Mouse (Mus musculus) liver, embryonic 13.5 days (tissue): Measurements from ENCODE around the gene Smc1b. TPM values are rescaled to one million over a fixed set of nuclear protein-coding genes. Genes with fewer than 3 reads are reported as not detected.
"Not testable (repeated sequence)": the region's sequence is repeated elsewhere in the genome, so short reads cannot be mapped to it uniquely, and the experiment has no call there.

ENCODE experiments used
- ATAC-seq: fragments of 200-750 bp; cut with Nextera tagmentation; 2 replicates; pipeline ENCODE4 v1.8.0; 2017; ENCODE audit warnings: low read depth, mild to moderate bottlenecking, moderate number of reproducible peaks, moderate library complexity
- DNase-seq: peaks from one replicate; pipeline ENCODE4 v3.0.0; 2022
- H3K27ac ChIP-seq: fragments of 300-500 bp; sonication (generic); 2 replicates; pipeline ENCODE4 v1.5.1; 2015; ENCODE audit warnings: moderate library complexity, mild to moderate bottlenecking, inconsistent platforms
- H3K27me3 ChIP-seq: fragments of 300-500 bp; sonication (generic); 2 replicates; pipeline ENCODE4 v1.6.1; 2015; ENCODE audit warnings: mild to moderate bottlenecking, inconsistent platforms
- H3K36me3 ChIP-seq: fragments of 300-500 bp; sonication (generic); 2 replicates; pipeline ENCODE4 v1.6.1; 2015; ENCODE audit warnings: mild to moderate bottlenecking, inconsistent platforms
- H3K4me1 ChIP-seq: fragments of 300-500 bp; sonication (generic); replicated peaks from 2 replicates; pipeline ENCODE4 v1.6.1; 2015; ENCODE audit warnings: inconsistent platforms
- H3K4me2 ChIP-seq: fragments of 300-500 bp; sonication (generic); 2 replicates; pipeline ENCODE4 v1.6.1; 2015; ENCODE audit warnings: inconsistent platforms, mild to moderate bottlenecking, moderate library complexity
- H3K4me3 ChIP-seq: fragments of 300-500 bp; sonication (generic); replicated peaks from 2 replicates; pipeline ENCODE4 v1.5.1; 2015; ENCODE audit warnings: mild to moderate bottlenecking, inconsistent platforms
- H3K9ac ChIP-seq: fragments of 300-500 bp; sonication (generic); 2 replicates; pipeline ENCODE4 v1.6.1; 2015; ENCODE audit warnings: mild to moderate bottlenecking, inconsistent platforms
- H3K9me3 ChIP-seq: fragments of 300-500 bp; sonication (generic); replicated peaks from 2 replicates; pipeline ENCODE4 v1.6.1; 2016; ENCODE audit warnings: inconsistent platforms
- WGBS: fragments of 180-500 bp; shearing (Covaris S2); methylation state at CpG from one replicate; pipeline ENCODE4 v1.1.7; 2015; ENCODE audit not compliant: insufficient replicate concordance; 5-methylcytosine and 5-hydroxymethylcytosine counted together
- polyA plus RNA-seq: library from polyadenylated mRNA; unstranded; fragments of >200 nt; fragmentation: Nextera tagmentation; extraction: Ambion mirVana; gene quantifications from 2 replicates; pipeline ENCODE4 v1.2.1, GENCODE M21; 2015

Gene Smc1b
- polyA plus RNA-seq, 1 experiment from 2014 or later, result 0.35 TPM

- no peak overlapping the region for H3K27ac ChIP-seq
- peaks cover 31% of the 10 kb centered on the region for H3K4me1 ChIP-seq
- H3K4me2 ChIP-seq, result no peak overlapping the region
- H3K27me3 ChIP-seq, result no peaks in the 10 kb centered on the region
- 30% methylated on average over 4 of the region's 4 CpGs for WGBS
- DNase-seq (no peak), ATAC-seq (0 out of 2 replicates have a peak, but pooled peaks have one; percentile 35)
- no peaks in the 10 kb centered on the region for H3K9me3 ChIP-seq
- H3K36me3 ChIP-seq, result peaks cover 10% of the 10 kb centered on the region; the same call in 1 of the 2 replicates
- no peak overlapping the region for H3K9ac ChIP-seq
- no peak overlapping the region for H3K4me3 ChIP-seq
Observed at GRCm38 (mm10) chr15:85042361-85042954, 89.3 kb downstream of the Smc1b start.

- ATAC-seq (no peak), DNase-seq (no peak)
- Histone ChIP-seq H3K9me3 (no peaks in the 10 kb centered on the region), H3K4me3 (no peak overlapping the region), H3K27ac (no peak overlapping the region), H3K36me3 (peaks cover 10% of the 10 kb centered on the region; the same call in 1 of the 2 replicates), H3K9ac (no peak overlapping the region), H3K4me2 (no peak overlapping the region), H3K27me3 (no peaks in the 10 kb centered on the region), H3K4me1 (peaks cover 36% of the 10 kb centered on the region)
- WGBS, result 75% methylated on average over 10 of the region's 10 CpGs
Observed at GRCm38 (mm10) chr15:85041546-85042225, 90.1 kb downstream of the Smc1b start.

- H3K27me3 ChIP-seq, result peaks cover 8% of the 10 kb centered on the region; the same call in 1 of the 2 replicates
- ATAC-seq (no peak), DNase-seq (no peak)
- no peaks in the 10 kb centered on the region for H3K36me3 ChIP-seq
- peak overlapping the region; percentile 84 for H3K9ac ChIP-seq
- no peaks in the 10 kb centered on the region for H3K9me3 ChIP-seq
- H3K4me3 ChIP-seq, result peak overlapping the region; percentile 78
- peak overlapping the region; percentile 91 for H3K4me2 ChIP-seq
- peak overlapping the region; percentile 47; the same call in 1 of the 2 replicates for H3K27ac ChIP-seq
- 4% methylated on average over 8 of the region's 8 CpGs for WGBS
- H3K4me1 ChIP-seq, result peaks cover 33% of the 10 kb centered on the region
Observed at GRCm38 (mm10) chr15:85037343-85037690, 94.4 kb downstream of the Smc1b start.

GRCm38 (mm10) chr15:85036566-85037342, 95.0 kb downstream of the Smc1b start:
- ATAC-seq (peak; percentile 96), DNase-seq (peak; percentile 93)
- H3K4me1 ChIP-seq, result peaks cover 29% of the 10 kb centered on the region
- peak overlapping the region; percentile 47; the same call in 1 of the 2 replicates for H3K27ac ChIP-seq
- no peaks in the 10 kb centered on the region for H3K36me3 ChIP-seq
- peak overlapping the region; percentile 91 for H3K4me2 ChIP-seq
- no peaks in the 10 kb centered on the region for H3K9me3 ChIP-seq
- peak overlapping the region; percentile 78 for H3K4me3 ChIP-seq
- peaks cover 8% of the 10 kb centered on the region; the same call in 1 of the 2 replicates for H3K27me3 ChIP-seq
- H3K9ac ChIP-seq, result peak overlapping the region; percentile 84
- under 1% methylated on average over 73 of the region's 75 CpGs for WGBS

GRCm38 (mm10) chr15:85033916-85034315, 97.8 kb downstream of the Smc1b start:
- H3K4me1 ChIP-seq, result peaks cover 22% of the 10 kb centered on the region
- not testable (repeated sequence) for H3K36me3 ChIP-seq, H3K9me3 ChIP-seq, H3K4me2 ChIP-seq, ATAC-seq, H3K9ac ChIP-seq, H3K27me3 ChIP-seq, H3K4me3 ChIP-seq, DNase-seq, H3K27ac ChIP-seq
- WGBS, result 37% methylated on average over 7 of the region's 7 CpGs

GRCm38 (mm10) chr15:85031866-85032265, 99.9 kb downstream of the Smc1b start:
- no peak overlapping the region for H3K27ac ChIP-seq
- no peaks in the 10 kb centered on the region for H3K36me3 ChIP-seq
- H3K9ac ChIP-seq, result no peak overlapping the region
- H3K27me3 ChIP-seq, result peaks cover 8% of the 10 kb centered on the region; the same call in 1 of the 2 replicates
- WGBS, result 65% methylated on average over 3 of the region's 3 CpGs
- no peak for ATAC-seq
- H3K4me2 ChIP-seq, result no peak overlapping the region
- H3K9me3 ChIP-seq, result no peaks in the 10 kb centered on the region
- no peak for DNase-seq
- H3K4me1 ChIP-seq, result peaks cover 9% of the 10 kb centered on the region
- no peak overlapping the region for H3K4me3 ChIP-seq

- not testable (repeated sequence) for H3K27ac ChIP-seq, ATAC-seq
- WGBS, result 25% methylated on average over 1 of the region's 1 CpGs
Observed at GRCm38 (mm10) chr15:85030643-85031042, 101.1 kb downstream of the Smc1b start.

GRCm38 (mm10) chr15:85028648-85029047, 103.1 kb downstream of the Smc1b start, which contains the start of gene Fam118a:
Fam118a (plus strand) TSS chr15:85028948.
- not testable (repeated sequence) for H3K27ac ChIP-seq, H3K4me2 ChIP-seq, H3K9me3 ChIP-seq, H3K36me3 ChIP-seq, H3K9ac ChIP-seq, H3K4me1 ChIP-seq, ATAC-seq, H3K4me3 ChIP-seq, DNase-seq, H3K27me3 ChIP-seq
- WGBS, result 30% methylated on average over 1 of the region's 1 CpGs

More at GRCm38 (mm10) chr15:85030643-85031042, 101.1 kb downstream of the Smc1b start:
- H3K9me3 ChIP-seq, H3K27me3 ChIP-seq, H3K4me3 ChIP-seq, H3K4me1 ChIP-seq, H3K9ac ChIP-seq, DNase-seq, H3K4me2 ChIP-seq, H3K36me3 ChIP-seq: not testable (repeated sequence)

- WGBS, result 58% methylated on average over 4 of the region's 4 CpGs
- ATAC-seq, result no peak
- no peaks in the 10 kb centered on the region for H3K27me3 ChIP-seq
- no peaks in the 10 kb centered on the region for H3K36me3 ChIP-seq
- no peak for DNase-seq
- no peak overlapping the region for H3K4me3 ChIP-seq
- no peak overlapping the region for H3K9ac ChIP-seq
- H3K9me3 ChIP-seq, result no peaks in the 10 kb centered on the region
- no peak overlapping the region for H3K27ac ChIP-seq
- no peaks in the 10 kb centered on the region for H3K4me1 ChIP-seq
- H3K4me2 ChIP-seq, result no peak overlapping the region
Observed at GRCm38 (mm10) chr15:85027740-85028139, 104.0 kb downstream of the Smc1b start.

GRCm38 (mm10) chr15:85026197-85026596, 105.6 kb downstream of the Smc1b start:
- DNase-seq (no peak), ATAC-seq (no peak)
- Histone ChIP-seq H3K27me3 (no peaks in the 10 kb centered on the region), H3K4me2 (no peak overlapping the region), H3K36me3 (no peaks in the 10 kb centered on the region), H3K4me3 (no peak overlapping the region), H3K9ac (no peak overlapping the region), H3K9me3 (no peaks in the 10 kb centered on the region), H3K4me1 (no peaks in the 10 kb centered on the region), H3K27ac (no peak overlapping the region)
- 57% methylated on average over 4 of the region's 4 CpGs for WGBS

- H3K36me3 ChIP-seq, result no peaks in the 10 kb centered on the region
- H3K9ac ChIP-seq, result no peak overlapping the region
- 57% methylated on average over 4 of the region's 4 CpGs for WGBS
- no peak overlapping the region for H3K4me3 ChIP-seq
- H3K4me1 ChIP-seq, result no peaks in the 10 kb centered on the region
- H3K27ac ChIP-seq, result no peak overlapping the region
- ATAC-seq (no peak), DNase-seq (no peak)
- no peak overlapping the region for H3K4me2 ChIP-seq
- H3K9me3 ChIP-seq, result no peaks in the 10 kb centered on the region
- H3K27me3 ChIP-seq, result peaks cover 11% of the 10 kb centered on the region; the same call in 1 of the 2 replicates
Observed at GRCm38 (mm10) chr15:85022211-85022610, 109.6 kb downstream of the Smc1b start.
